Mouse (Mus musculus) Patski (cell line): ENCODE data around the gene Tenm3. TPM values are rescaled to one million over a fixed set of nuclear protein-coding genes. Genes with fewer than 3 reads are reported as not detected.

Source experiments
- ATAC-seq: fragments of 100-300 bp; one replicate; pipeline ENCODE4 v1.8.0; 2021
- CTCF ChIA-PET: fragments of 350-600 bp; sonication (Branson Sonifier 250); formaldehyde crosslinking; loops from one replicate; lab custom pipeline; 2022; ENCODE audit warnings: inconsistent platforms; lab: Charles Lee
- POLR2A ChIA-PET: fragments of 350-600 bp; sonication (Branson Sonifier 250); formaldehyde crosslinking; loops from one replicate; lab custom pipeline; 2022; ENCODE audit warnings: antibody characterized with exemption, inconsistent platforms; lab: Charles Lee
- DNase-seq: peaks from one replicate; pipeline ENCODE4 v3.0.0-alpha.2; 2011; ENCODE audit warnings: low read depth, low spot score
- H3K27me3 ChIP-seq: fragments of 371-371 bp; one replicate; pipeline ENCODE4 v1.5.1; 2021
- CTCF ChIP-seq: fragments of 100-300 bp; IDR thresholded peaks from one replicate; pipeline ENCODE4 v1.5.1; 2021
- in situ Hi-C: fragments of 300-500 bp; cut with MboI; formaldehyde crosslinking; loops from 3 replicates; pipeline ENCODE4 v1.11.1; 2018; ENCODE audit warnings: low pct_unique_long_range_greater_than_20kb, mixed read lengths
- polyA plus RNA-seq: library from polyadenylated mRNA; unstranded; gene quantifications from one replicate; pipeline ENCODE4 v1.2.3, GENCODE M21; 2021

Tenm3 gene
- polyA plus RNA-seq, 1 experiment from 2014 or later: 3.0 TPM

DNA sequence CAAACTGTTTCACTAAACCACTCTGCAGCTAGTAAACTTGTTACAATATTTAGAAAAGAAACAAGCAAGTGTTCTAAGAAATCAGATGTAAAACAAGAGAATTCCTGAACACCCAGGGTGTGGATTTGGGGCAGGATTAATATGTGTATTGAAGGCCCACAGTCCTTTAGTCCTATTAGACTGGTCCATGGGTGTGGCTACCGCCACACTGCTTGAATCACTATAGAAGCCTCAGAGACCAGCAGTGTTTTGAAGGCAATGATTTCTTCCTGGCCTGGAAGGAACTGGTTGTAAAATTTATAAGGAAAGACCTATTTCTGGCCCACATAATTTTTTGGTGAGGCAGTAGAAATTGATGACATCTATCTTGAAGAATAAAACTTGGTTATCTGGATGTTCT is 33.1 kb downstream of the Tenm3 start:
- POLR2A ChIA-PET: no interaction called here

GRCm38 (mm10) chr8:48809104-48809503 is 34.6 kb downstream of the Tenm3 start:
- no peak for ATAC-seq
- in situ Hi-C loops: no loop called here
- ChIA-PET POLR2A (no interaction called here), CTCF (no interaction called here)
- H3K27me3 ChIP-seq: no peaks in the 10 kb centered on the region
- no peak for TF ChIP-seq CTCF
- DNase-seq: no peak

More for the DNA sequence above, 33.1 kb downstream of the Tenm3 start:
- ATAC-seq: no peak
- no peaks in the 10 kb centered on the region for H3K27me3 ChIP-seq
- no peak for DNase-seq
- no peak for TF ChIP-seq CTCF
- CTCF ChIA-PET: no interaction called here
- in situ Hi-C loops: no loop called here

- DNase-seq (no peak), ATAC-seq (no peak)
- ChIA-PET CTCF (no interaction called here), POLR2A (no interaction called here)
- no peak for TF ChIP-seq CTCF
- in situ Hi-C loops: no loop called here
- no peaks in the 10 kb centered on the region for H3K27me3 ChIP-seq
These were observed 40.7 kb downstream of the Tenm3 start for GRCm38 (mm10) chr8:48803070-48803469.

DNA sequence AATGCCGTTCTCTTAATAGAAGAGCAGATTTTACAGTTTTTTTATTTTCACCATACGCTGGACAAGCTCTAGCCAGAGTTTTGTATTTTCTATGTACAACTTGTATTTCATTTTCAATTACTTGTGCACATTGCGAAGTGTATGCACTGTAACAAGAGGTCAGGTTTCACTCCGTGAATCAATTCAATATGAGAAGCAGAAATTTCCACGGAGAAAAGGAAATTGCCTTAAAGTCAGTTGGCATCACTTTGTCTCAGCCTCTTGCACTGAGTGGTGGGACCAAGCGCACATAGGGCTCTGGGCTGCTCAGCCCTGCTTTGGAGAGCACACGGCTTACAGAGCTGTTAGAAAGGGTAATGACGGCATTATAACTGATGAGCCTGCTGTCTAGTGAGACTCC is 41.5 kb downstream of the Tenm3 start:
- ATAC-seq (no peak), DNase-seq (no peak)
- TF ChIP-seq CTCF: no peak
- POLR2A ChIA-PET: no interaction called here
- H3K27me3 ChIP-seq: no peaks in the 10 kb centered on the region
- in situ Hi-C loops: no loop called here
- CTCF ChIA-PET: no interaction called here

- in situ Hi-C loops: no loop called here
- POLR2A ChIA-PET: no interaction called here
- no peak for TF ChIP-seq CTCF
- H3K27me3 ChIP-seq: no peaks in the 10 kb centered on the region
- DNase-seq (peak; percentile 82), ATAC-seq (peak; percentile 57)
- CTCF ChIA-PET: no interaction called here
These were observed 45.8 kb downstream of the Tenm3 start for GRCm38 (mm10) chr8:48797955-48798359.

DNA sequence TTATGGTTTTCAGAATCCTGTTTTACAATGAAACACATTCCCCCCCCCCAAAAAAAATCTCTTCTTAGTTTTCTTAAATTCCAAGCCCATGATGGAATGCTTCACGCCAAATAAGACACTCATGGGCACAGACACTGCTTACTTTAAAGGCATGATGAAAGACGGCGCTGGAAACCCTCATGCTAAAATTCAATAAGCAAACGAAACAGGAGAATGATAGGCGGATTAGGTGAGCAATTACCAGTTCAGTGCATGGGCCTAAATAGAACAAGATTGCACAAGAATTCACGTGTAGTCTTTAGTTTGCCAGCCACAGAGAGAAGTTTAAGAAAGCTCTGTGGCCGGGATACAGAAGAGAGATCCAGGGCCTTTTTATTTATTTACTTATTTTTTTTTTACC is 49.5 kb downstream of the Tenm3 start:
- ChIA-PET POLR2A (no interaction called here), CTCF (no interaction called here)
- TF ChIP-seq CTCF: no peak
- in situ Hi-C loops: no loop called here
- no peaks in the 10 kb centered on the region for H3K27me3 ChIP-seq
- no peak for DNase-seq
- ATAC-seq: no peak

DNA sequence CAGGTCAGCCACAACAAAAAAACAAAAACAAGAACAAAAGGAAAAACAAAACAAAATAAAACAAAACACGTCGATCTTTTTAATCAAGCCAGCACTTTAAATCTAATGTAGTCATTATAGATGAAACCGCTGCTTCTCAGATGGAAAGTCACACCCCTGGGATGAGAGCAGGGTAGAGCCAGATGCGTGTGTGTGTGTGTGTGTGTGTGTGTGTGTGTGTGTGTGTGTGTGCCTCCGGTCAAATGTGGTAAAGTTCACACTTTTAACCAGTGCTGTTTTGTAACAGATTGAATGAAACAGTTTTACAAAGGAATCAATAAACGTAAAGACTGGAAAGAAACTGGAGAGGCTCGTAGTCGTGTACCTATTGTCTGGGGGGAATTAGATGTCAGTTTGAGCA is 50.0 kb downstream of the Tenm3 start:
- no peak for ATAC-seq
- TF ChIP-seq CTCF: no peak
- ChIA-PET POLR2A (no interaction called here), CTCF (no interaction called here)
- H3K27me3 ChIP-seq: no peaks in the 10 kb centered on the region
- DNase-seq: no peak
- in situ Hi-C loops: no loop called here

GRCm38 (mm10) chr8:48792587-48793326 is 51.0 kb downstream of the Tenm3 start:
- DNase-seq (no peak), ATAC-seq (no peak)
- no peak for TF ChIP-seq CTCF
- ChIA-PET CTCF (no interaction called here), POLR2A (interaction anchor here (0.5 kb wide), 1 partner anchor 36 kb away, joined by 4 read pairs; no protein-coding TSS in a partner anchor)
- no peaks in the 10 kb centered on the region for H3K27me3 ChIP-seq
- in situ Hi-C loops: no loop called here

GRCm38 (mm10) chr8:48783308-48783707 is 60.4 kb downstream of the Tenm3 start:
- in situ Hi-C loops: no loop called here
- no peaks in the 10 kb centered on the region for H3K27me3 ChIP-seq
- ATAC-seq (no peak), DNase-seq (no peak)
- CTCF ChIA-PET: no interaction called here
- POLR2A ChIA-PET: no interaction called here
- TF ChIP-seq CTCF: no peak

DNA sequence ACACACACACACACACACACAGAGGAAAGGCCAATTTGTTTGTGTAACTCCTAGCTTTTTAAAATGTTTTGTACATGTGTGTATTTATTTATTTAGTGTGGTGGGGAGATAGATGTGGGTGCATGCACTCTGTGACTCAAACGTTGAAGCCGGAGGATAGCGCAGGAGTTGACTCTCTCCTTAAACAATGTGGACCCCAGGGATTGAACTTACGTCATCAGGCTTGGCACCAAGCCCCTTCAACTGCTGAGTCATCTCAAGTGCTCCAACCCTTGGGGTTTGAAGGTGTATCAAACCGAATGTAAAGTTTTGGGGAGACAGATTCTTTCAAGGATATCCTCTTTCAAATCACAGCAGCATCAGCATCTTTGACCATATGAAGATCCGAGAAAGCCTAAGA is 63.1 kb downstream of the Tenm3 start:
- no peaks in the 10 kb centered on the region for H3K27me3 ChIP-seq
- POLR2A ChIA-PET: no interaction called here
- ATAC-seq: no peak
- DNase-seq: no peak
- TF ChIP-seq CTCF: no peak
- CTCF ChIA-PET: interaction anchor here (1.3 kb wide), 1 partner anchor 60 kb away, joined by 4 read pairs; no protein-coding TSS in a partner anchor
- in situ Hi-C loops: no loop called here

DNA sequence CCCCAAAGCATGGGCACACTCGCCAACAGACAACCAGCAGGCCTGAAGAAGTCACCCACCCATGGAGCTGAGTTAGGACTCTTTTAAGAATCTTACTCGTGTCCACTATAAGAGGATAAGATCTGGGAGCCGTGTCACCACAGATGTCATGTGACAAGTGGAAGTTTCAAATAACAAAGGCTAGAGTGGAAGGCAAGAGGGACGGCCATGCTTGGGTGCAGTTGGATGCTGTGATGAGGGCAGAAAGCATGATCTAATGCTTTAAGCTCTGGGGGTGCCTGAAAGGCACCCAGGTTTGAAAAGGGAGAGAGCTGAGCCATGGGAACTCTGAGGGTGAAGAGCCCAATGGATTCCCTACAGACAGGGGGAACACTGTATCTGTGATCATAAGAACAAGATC is 64.6 kb downstream of the Tenm3 start:
- ChIA-PET CTCF (interaction anchor here (1.3 kb wide), 1 partner anchor 61 kb away, joined by 4 read pairs; no protein-coding TSS in a partner anchor), POLR2A (interaction anchor here (0.8 kb wide), 1 partner anchor 181 kb away, joined by 3 read pairs; no protein-coding TSS in a partner anchor)
- in situ Hi-C loops: no loop called here
- H3K27me3 ChIP-seq: no peaks in the 10 kb centered on the region
- ATAC-seq: no peak
- DNase-seq: no peak
- TF ChIP-seq CTCF: no peak
